Mouse (Mus musculus) heart, adult 2 months (tissue): Measurements from ENCODE around the gene Gcc2. TPM values are rescaled to one million over a fixed set of nuclear protein-coding genes. Genes with fewer than 3 reads are reported as not detected.
"Not testable (repeated sequence)": the region's sequence is repeated elsewhere in the genome, so short reads cannot be mapped to it uniquely, and the experiment has no call there.

Source experiments
- DNase-seq, 2 experiments: peaks; one replicate each; pipeline ENCODE4 v3.0.0; 2021
- H3K27ac ChIP-seq: fragments of 200-600 bp; 2 replicates; pipeline ENCODE4 v1.8.1; 2022
- H3K27me3 ChIP-seq: fragments of 200-500 bp; 2 replicates; pipeline ENCODE4 v1.6.1; 2012; ENCODE audit warnings: mild to moderate bottlenecking, low read length, inconsistent platforms, mixed read lengths; ENCODE audit not compliant: control insufficient read depth, insufficient read depth
- H3K36me3 ChIP-seq: fragments of 200-500 bp; 2 replicates; pipeline ENCODE4 v1.6.1; 2012; ENCODE audit warnings: low read length, inconsistent platforms; ENCODE audit not compliant: control insufficient read depth, insufficient read depth
- H3K4me1 ChIP-seq: fragments of 200-500 bp; 2 replicates; pipeline ENCODE4 v1.6.1; 2011; ENCODE audit warnings: low read length; ENCODE audit not compliant: control insufficient read depth, insufficient read depth
- H3K4me3 ChIP-seq: fragments of 200-600 bp; 2 replicates; pipeline ENCODE4 v1.8.1; 2022
- H3K79me2 ChIP-seq: fragments of 200-500 bp; replicated peaks from 2 replicates; pipeline ENCODE4 v1.6.1; 2012; ENCODE audit warnings: mild to moderate bottlenecking, inconsistent platforms, low read length, moderate library complexity, mixed read lengths; ENCODE audit not compliant: control insufficient read depth, insufficient read depth
- H3K9ac ChIP-seq: fragments of 200-500 bp; 2 replicates; pipeline ENCODE4 v1.6.1; 2012; ENCODE audit warnings: low read depth, mild to moderate bottlenecking, control low read depth, inconsistent platforms, low read length, mixed read lengths
- CTCF ChIP-seq: fragments of 200-600 bp; IDR thresholded peaks from 2 replicates; pipeline ENCODE4 v1.8.1; 2022; ENCODE audit warnings: antibody characterized with exemption, mild to moderate bottlenecking, moderate library complexity
- EP300 ChIP-seq: fragments of 200-500 bp; IDR thresholded peaks from 2 replicates; pipeline ENCODE4 v1.6.1; 2011; ENCODE audit warnings: low read depth, low read length, control low read depth; ENCODE audit not compliant: insufficient read depth
- POLR2A ChIP-seq: fragments of 200-500 bp; IDR thresholded peaks from 2 replicates; pipeline ENCODE4 v1.6.1; 2011; ENCODE audit warnings: mild to moderate bottlenecking, low read depth, low read length, control low read depth; ENCODE audit not compliant: insufficient read depth
- WGBS: fragments of 180-500 bp; shearing (Covaris S2); methylation state at CpG from one replicate; pipeline ENCODE4 v1.1.7; 2018; 5-methylcytosine and 5-hydroxymethylcytosine counted together
- intact Hi-C: fragments of 180-260 bp; cut with DNase I; formaldehyde crosslinking; loops from one replicate; pipeline ENCODE4 v1.15.1; 2025
- polyA plus RNA-seq: library from polyadenylated mRNA; depleted of rRNA; stranded (reverse); fragments of >200 nt; gene quantifications from 2 replicates; pipeline ENCODE4 v1.2.3, GENCODE M21; 2012
- total RNA-seq, 2 experiments: library from RNA; stranded (reverse); gene quantifications; 2 replicates each; pipeline ENCODE4 v1.2.3; 2021

Gcc2 gene
- total and polyA plus RNA-seq, 3 experiments = 7.9 to 29.3 (median 22.6) TPM

GRCm38 (mm10) chr10:58231779-58232640 lies 23.3 kb upstream of the Gcc2 start:
- H3K4me3 ChIP-seq, H3K79me2 ChIP-seq, intact Hi-C loops, H3K4me1 ChIP-seq, H3K36me3 ChIP-seq, H3K27me3 ChIP-seq, H3K27ac ChIP-seq, H3K9ac ChIP-seq: not testable (repeated sequence)
- WGBS = 85% methylated on average over 35 of the region's 35 CpGs
- peak; percentile 77 to 84 for DNase-seq

GRCm38 (mm10) chr10:58232641-58232969 lies 22.7 kb upstream of the Gcc2 start, which contains the start of gene Duxf3:
Gene Duxf3 (minus strand): TSS chr10:58232675.
- DNase-seq = peak in 1 of 2 experiments; percentile 57
- H3K9ac ChIP-seq, H3K79me2 ChIP-seq, H3K4me3 ChIP-seq, H3K27ac ChIP-seq, H3K27me3 ChIP-seq, H3K4me1 ChIP-seq, H3K36me3 ChIP-seq, intact Hi-C loops: not testable (repeated sequence)
- 78% methylated on average over 8 of the region's 8 CpGs for WGBS

GRCm38 (mm10) chr10:58233054-58233739 lies 22.1 kb upstream of the Gcc2 start:
- DNase-seq = peak; percentile 40 to 52
- H3K4me1 ChIP-seq, H3K4me3 ChIP-seq, H3K79me2 ChIP-seq, intact Hi-C loops, H3K27me3 ChIP-seq, H3K36me3 ChIP-seq, H3K27ac ChIP-seq, H3K9ac ChIP-seq: not testable (repeated sequence)
- WGBS = 71% methylated on average over 10 of the region's 10 CpGs

GRCm38 (mm10) chr10:58233740-58234121 lies 21.6 kb upstream of the Gcc2 start:
- H3K4me1 ChIP-seq, DNase-seq, H3K9ac ChIP-seq, H3K79me2 ChIP-seq, H3K27ac ChIP-seq, H3K4me3 ChIP-seq, intact Hi-C loops, H3K36me3 ChIP-seq, H3K27me3 ChIP-seq: not testable (repeated sequence)

GRCm38 (mm10) chr10:58234985-58235384 lies 20.3 kb upstream of the Gcc2 start:
- H3K27me3 ChIP-seq, H3K79me2 ChIP-seq, H3K9ac ChIP-seq, H3K27ac ChIP-seq, H3K36me3 ChIP-seq, H3K4me3 ChIP-seq, H3K4me1 ChIP-seq, intact Hi-C loops: not testable (repeated sequence)
- WGBS = 79% methylated on average over 4 of the region's 4 CpGs
- DNase-seq = peak in 1 of 2 experiments; percentile 54

GRCm38 (mm10) chr10:58236613-58237012 lies 18.7 kb upstream of the Gcc2 start, which contains the start of gene Gm4981:
Gene Gm4981 (minus strand): TSS chr10:58236701.
- Histone ChIP-seq H3K27ac (no peak within 1 kb of the TSS), H3K79me2 (no peaks in the 10 kb centered on the region), H3K9ac (no peak within 1 kb of the TSS), H3K4me1 (no peaks in the 10 kb centered on the region), H3K27me3 (no peaks in the 10 kb centered on the region), H3K36me3 (no peaks in the 10 kb centered on the region), H3K4me3 (no peak within 1 kb of the TSS)
- TF ChIP-seq EP300 = no peak
- TF ChIP-seq POLR2A = no peak
- TF ChIP-seq CTCF = no peak
- 79% methylated on average over 10 of the region's 10 CpGs for WGBS
- DNase-seq = no peak
- intact Hi-C loops = no loop called here

GRCm38 (mm10) chr10:58238984-58239740 lies 16.1 kb upstream of the Gcc2 start:
- H3K27ac ChIP-seq, intact Hi-C loops, H3K9ac ChIP-seq, H3K79me2 ChIP-seq, H3K36me3 ChIP-seq, H3K4me1 ChIP-seq, H3K27me3 ChIP-seq, H3K4me3 ChIP-seq: not testable (repeated sequence)
- 74% methylated on average over 8 of the region's 8 CpGs for WGBS
- peak; percentile 58 to 71 for DNase-seq
